Mouse (Mus musculus) kidney, embryonic 14.5 days (tissue): ENCODE data around the gene Psmb10. TPM values are rescaled to one million over a fixed set of nuclear protein-coding genes. Genes with fewer than 3 reads are reported as not detected.

Experiments
- ATAC-seq: fragments of 200-750 bp; cut with Nextera tagmentation; 2 replicates; pipeline ENCODE4 v1.8.0; 2017; ENCODE audit warnings: moderate number of reproducible peaks, mild to moderate bottlenecking, moderate TSS enrichment, moderate library complexity; ENCODE audit not compliant: low FRiP score, low TSS enrichment
- H3K27ac ChIP-seq: fragments of 300-500 bp; sonication (generic); 2 replicates; pipeline ENCODE4 v1.5.1; 2014; ENCODE audit warnings: low read depth, mild to moderate bottlenecking, low read length, moderate library complexity, mixed read lengths
- H3K27me3 ChIP-seq: fragments of 300-500 bp; sonication (generic); 2 replicates; pipeline ENCODE4 v1.6.1; 2014; ENCODE audit warnings: mild to moderate bottlenecking, low read length; ENCODE audit not compliant: control insufficient read depth, insufficient read depth
- H3K36me3 ChIP-seq: fragments of 300-500 bp; sonication (generic); 2 replicates; pipeline ENCODE4 v1.6.1; 2014; ENCODE audit warnings: low read length, mixed read lengths; ENCODE audit not compliant: control insufficient read depth, insufficient read depth
- H3K4me1 ChIP-seq: fragments of 300-500 bp; sonication (generic); 2 replicates; pipeline ENCODE4 v1.6.1; 2014; ENCODE audit warnings: low read length, mixed read lengths; ENCODE audit not compliant: control insufficient read depth, insufficient read depth
- H3K4me2 ChIP-seq: fragments of 300-500 bp; sonication (generic); replicated peaks from 2 replicates; pipeline ENCODE4 v1.6.1; 2014; ENCODE audit warnings: low read depth, mild to moderate bottlenecking, low read length
- H3K4me3 ChIP-seq: fragments of 300-500 bp; sonication (generic); 2 replicates; pipeline ENCODE4 v1.5.1; 2014; ENCODE audit warnings: mild to moderate bottlenecking, low read length
- H3K9ac ChIP-seq: fragments of 300-500 bp; sonication (generic); 2 replicates; pipeline ENCODE4 v1.6.1; 2014; ENCODE audit warnings: low read depth, mild to moderate bottlenecking, low read length, moderate library complexity
- H3K9me3 ChIP-seq: fragments of 300-500 bp; sonication (generic); 2 replicates; pipeline ENCODE4 v1.6.1; 2016; ENCODE audit warnings: low read length; ENCODE audit not compliant: control insufficient read depth
- WGBS: fragments of 180-500 bp; shearing (Covaris S2); extraction: QIAGEN DNeasy Blood & Tissue Kit; methylation state at CpG from one replicate; pipeline ENCODE4 v1.1.7; 2014; 5-methylcytosine and 5-hydroxymethylcytosine counted together
- microRNA-seq: library from miRNA; unstranded; fragments of <30 nt; microRNA quantifications from one replicate; pipeline ENCODE4, GENCODE M21; 2016
- polyA plus RNA-seq: library from polyadenylated mRNA; unstranded; fragments of >200 nt; fragmentation: Nextera tagmentation; extraction: Ambion mirVana; gene quantifications from 2 replicates; pipeline ENCODE4 v1.2.1, GENCODE M21; 2014

Gene Psmb10
- polyA plus RNA-seq, 1 experiment from 2014 or later = 38.7 TPM

DNA sequence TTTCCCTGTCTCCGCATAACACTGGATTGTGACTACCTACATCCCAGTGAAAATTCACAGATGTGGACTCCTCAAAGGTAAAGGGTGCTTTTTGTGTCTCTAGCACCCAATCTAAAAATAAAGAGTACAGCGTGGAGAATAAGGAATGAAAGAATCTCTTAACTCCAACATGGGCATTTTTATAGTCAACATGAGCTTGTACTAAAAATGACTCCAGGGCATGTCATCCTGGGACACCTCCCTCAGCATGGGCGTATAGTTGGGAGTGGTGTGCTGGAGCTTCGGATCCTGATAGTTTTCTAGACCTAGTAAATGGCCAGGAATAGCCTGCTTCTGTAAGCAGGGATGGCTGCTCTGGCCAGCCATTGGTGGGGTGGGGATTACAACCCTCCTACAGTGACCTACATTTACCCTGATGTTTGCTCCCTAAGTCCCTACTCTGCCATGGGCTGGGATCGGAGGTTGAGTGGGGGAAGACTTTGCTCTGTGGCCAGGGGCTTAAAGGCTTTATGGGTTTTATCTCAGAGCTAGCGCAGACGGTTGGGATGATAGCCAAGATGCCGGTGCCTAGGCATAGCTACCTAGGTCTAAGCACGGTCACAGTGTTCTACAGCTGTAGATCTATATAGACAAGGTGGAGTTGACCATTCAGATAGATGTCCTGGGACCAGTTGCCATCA, 40.3 kb downstream of the Psmb10 start:
- Histone ChIP-seq H3K9ac (no peak overlapping the region), H3K36me3 (no peaks in the 10 kb centered on the region; the same call in 1 of the 2 replicates), H3K4me2 (no peak overlapping the region), H3K27me3 (no peaks in the 10 kb centered on the region), H3K27ac (no peak overlapping the region), H3K4me3 (no peak overlapping the region), H3K4me1 (0 out of 2 replicates have a peak, but pooled peaks cover 3% of the 10 kb centered on the region), H3K9me3 (no peaks in the 10 kb centered on the region)
- 87% methylated on average over 9 of the region's 9 CpGs for WGBS
- ATAC-seq = no peak

DNA sequence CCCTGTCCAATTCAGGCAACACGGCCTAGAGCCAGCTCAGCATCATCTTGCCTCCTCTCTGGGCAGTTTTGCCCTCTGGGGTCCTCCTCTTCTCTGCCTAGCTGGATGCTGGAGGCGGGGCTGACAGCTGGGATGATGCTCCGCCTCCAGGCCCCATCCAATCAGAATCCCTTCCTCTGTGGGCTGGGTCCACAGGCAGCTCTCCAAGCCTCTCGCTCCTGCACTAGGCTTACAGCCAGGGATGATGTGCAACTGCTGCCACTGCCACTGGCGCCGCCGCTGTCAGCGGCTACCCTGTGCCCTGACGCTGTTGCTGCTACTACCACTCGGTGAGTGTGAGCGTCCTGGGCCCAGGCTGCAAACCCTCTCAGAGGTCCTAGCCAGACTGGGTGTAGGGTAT, 44.9 kb downstream of the Psmb10 start, which contains the start of gene Nrn1l:
Gene Nrn1l, plus strand, starts transcription at position 229 of the 400 bp plus-strand sequence.
- Histone ChIP-seq H3K4me2 (no peak within 1 kb of the TSS), H3K36me3 (peaks cover 43% of the 10 kb centered on the region), H3K27ac (no peak within 1 kb of the TSS), H3K27me3 (no peaks in the 10 kb centered on the region), H3K4me3 (no peak within 1 kb of the TSS), H3K4me1 (no peaks in the 10 kb centered on the region), H3K9ac (no peak within 1 kb of the TSS), H3K9me3 (no peaks in the 10 kb centered on the region)
- 6% methylated on average over 11 of the region's 11 CpGs for WGBS
- ATAC-seq = peak; percentile 90

GRCm38 (mm10) chr8:105892432-105892831, 45.8 kb downstream of the Psmb10 start:
- Histone ChIP-seq H3K4me3 (no peak overlapping the region), H3K4me2 (no peak overlapping the region), H3K27me3 (no peaks in the 10 kb centered on the region), H3K27ac (no peak overlapping the region), H3K9me3 (no peaks in the 10 kb centered on the region), H3K36me3 (peaks cover 52% of the 10 kb centered on the region), H3K4me1 (no peaks in the 10 kb centered on the region), H3K9ac (no peak overlapping the region)
- WGBS = 87% methylated on average over 6 of the region's 6 CpGs
- ATAC-seq = no peak

- Histone ChIP-seq H3K4me3 (no peak overlapping the region), H3K9me3 (no peaks in the 10 kb centered on the region), H3K27me3 (no peaks in the 10 kb centered on the region), H3K9ac (no peak overlapping the region), H3K4me2 (no peak overlapping the region), H3K36me3 (peaks cover 68% of the 10 kb centered on the region), H3K27ac (no peak overlapping the region), H3K4me1 (no peaks in the 10 kb centered on the region)
- no peak for ATAC-seq
- 77% methylated on average over 6 of the region's 6 CpGs for WGBS
Measured at GRCm38 (mm10) chr8:105890870-105891269, 47.4 kb downstream of the Psmb10 start.

DNA sequence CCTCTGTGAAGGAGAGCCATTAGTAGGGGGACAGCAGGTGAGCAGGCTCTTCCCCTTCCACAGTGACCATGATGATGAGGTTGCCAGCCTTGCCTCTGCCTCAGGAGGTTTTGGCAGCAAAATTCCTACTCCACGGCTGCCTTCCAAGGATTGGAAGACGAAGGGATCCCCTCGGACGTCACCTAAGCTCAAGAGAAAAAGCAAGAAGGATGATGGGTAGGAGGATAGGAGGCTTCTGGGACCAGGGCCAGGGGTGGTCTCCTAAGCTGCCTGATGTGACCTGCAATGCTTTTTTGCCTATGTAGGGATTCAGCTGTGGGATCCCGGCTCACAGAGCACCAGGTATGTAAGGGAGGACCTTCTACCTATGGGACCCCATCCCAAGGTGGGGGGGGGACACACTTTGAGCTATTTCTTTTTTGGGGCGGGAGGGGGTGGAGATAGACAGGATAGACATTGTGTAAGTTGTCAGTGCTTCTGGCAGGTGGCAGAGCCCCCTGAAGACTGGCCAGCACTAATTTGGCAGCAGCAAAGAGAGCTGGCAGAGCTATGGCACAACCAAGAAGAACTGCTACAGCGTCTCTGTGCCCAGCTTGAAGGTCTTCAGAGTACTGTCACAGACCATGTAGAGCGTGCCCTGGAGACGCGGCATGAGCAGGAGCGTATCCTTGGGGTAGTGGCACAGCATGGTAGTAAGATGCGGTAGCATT, 48.3 kb downstream of the Psmb10 start:
- Histone ChIP-seq H3K4me1 (no peaks in the 10 kb centered on the region), H3K9me3 (no peaks in the 10 kb centered on the region), H3K9ac (no peak overlapping the region), H3K4me3 (no peak overlapping the region), H3K4me2 (no peak overlapping the region), H3K36me3 (peaks cover 77% of the 10 kb centered on the region), H3K27me3 (no peaks in the 10 kb centered on the region), H3K27ac (no peak overlapping the region)
- ATAC-seq = no peak
- 94% methylated on average over 12 of the region's 12 CpGs for WGBS

Small RNA genes within 50 kb of the gene (microRNA-seq; reads per million reads assigned to microRNA genes)
- gene Mir7074 = not detected

Other genes starting within 250 kb of the Psmb10 start
- gene Acd, start 237.3 kb downstream of the Psmb10 start, polyA plus RNA-seq = 50.3 and 62.0 TPM in 2 replicates
- 15.6 and 16.1 TPM in 2 replicates for gene Pard6a, start 237.3 kb downstream of the Psmb10 start, polyA plus RNA-seq
- 0.16 TPM in 1 of 2 replicates, not detected in the other for gene 4933405L10Rik, start 230.8 kb downstream of the Psmb10 start, polyA plus RNA-seq
- 33.0 and 36.2 TPM in 2 replicates for gene Enkd1, start 230.2 kb downstream of the Psmb10 start, polyA plus RNA-seq
- 11.9 and 15.8 TPM in 2 replicates for gene Gfod2, start 179.8 kb downstream of the Psmb10 start, polyA plus RNA-seq
- gene Ranbp10, start 111.1 kb downstream of the Psmb10 start, polyA plus RNA-seq = 13.6 and 14.9 TPM in 2 replicates
- 0.14 and 0.27 TPM in 2 replicates for gene Tsnaxip1, start 110.7 kb downstream of the Psmb10 start, polyA plus RNA-seq
- 31.1 and 41.0 TPM in 2 replicates for gene Cenpt, start 85.2 kb downstream of the Psmb10 start, polyA plus RNA-seq
- gene Thap11, start 83.3 kb downstream of the Psmb10 start, polyA plus RNA-seq = 57.2 and 65.0 TPM in 2 replicates
- gene Nutf2, start 77.9 kb downstream of the Psmb10 start, polyA plus RNA-seq = 329 and 342 TPM in 2 replicates
- 34.9 and 49.7 TPM in 2 replicates for gene Edc4, start 57.6 kb downstream of the Psmb10 start, polyA plus RNA-seq
- gene Nrn1l, start 44.9 kb downstream of the Psmb10 start, polyA plus RNA-seq = 1.0 and 1.1 TPM in 2 replicates
- gene Pskh1, start 38.0 kb downstream of the Psmb10 start, polyA plus RNA-seq = 20.5 and 34.5 TPM in 2 replicates
- 1.5 and 2.0 TPM in 2 replicates for gene Ctrl, start 4.6 kb downstream of the Psmb10 start, polyA plus RNA-seq
- gene Lcat, start 4.9 kb upstream of the Psmb10 start, polyA plus RNA-seq = 0.89 and 1.6 TPM in 2 replicates
- gene Slc12a4, start 27.7 kb upstream of the Psmb10 start, polyA plus RNA-seq = 16.8 and 21.8 TPM in 2 replicates
- gene Dpep3, start 41.0 kb upstream of the Psmb10 start, polyA plus RNA-seq = not detected in 2 replicates
- 18.3 and 19.9 TPM in 2 replicates for gene Dus2, start 52.9 kb upstream of the Psmb10 start, polyA plus RNA-seq
- 0.22 TPM in 1 of 2 replicates, not detected in the other for gene Dpep2nb, start 67.5 kb upstream of the Psmb10 start, polyA plus RNA-seq
- 13.4 and 19.8 TPM in 2 replicates for gene Ddx28, start 73.4 kb upstream of the Psmb10 start, polyA plus RNA-seq
- gene Nfatc3, start 120.4 kb upstream of the Psmb10 start, polyA plus RNA-seq = 8.9 and 10.3 TPM in 2 replicates
- 5.6 and 9.1 TPM in 2 replicates for gene Esrp2, start 198.5 kb upstream of the Psmb10 start, polyA plus RNA-seq
- gene Pla2g15, start 212.0 kb upstream of the Psmb10 start, polyA plus RNA-seq = 2.7 and 6.6 TPM in 2 replicates
- 87.4 and 90.3 TPM in 2 replicates for gene Slc7a6, start 230.4 kb upstream of the Psmb10 start, polyA plus RNA-seq